Mouse (Mus musculus): ENCODE data around the gene Pcna. TPM values are rescaled to one million over a fixed set of nuclear protein-coding genes. Genes with fewer than 3 reads are reported as not detected.

Pcna gene
- polyA plus RNA-seq, 1 experiment from 2014 or later, result 273 TPM

- peaks cover 29% of the 10 kb centered on the region for H3K4me1 ChIP-seq
- WGBS, result 54% methylated on average over 3 of the region's 3 CpGs
- peak; percentile 76 for DNase-seq (ENCODE audit: low spot score)
These were observed 16.1 kb upstream of the Pcna start for GRCm38 (mm10) chr2:132269217-132269616.

DNA sequence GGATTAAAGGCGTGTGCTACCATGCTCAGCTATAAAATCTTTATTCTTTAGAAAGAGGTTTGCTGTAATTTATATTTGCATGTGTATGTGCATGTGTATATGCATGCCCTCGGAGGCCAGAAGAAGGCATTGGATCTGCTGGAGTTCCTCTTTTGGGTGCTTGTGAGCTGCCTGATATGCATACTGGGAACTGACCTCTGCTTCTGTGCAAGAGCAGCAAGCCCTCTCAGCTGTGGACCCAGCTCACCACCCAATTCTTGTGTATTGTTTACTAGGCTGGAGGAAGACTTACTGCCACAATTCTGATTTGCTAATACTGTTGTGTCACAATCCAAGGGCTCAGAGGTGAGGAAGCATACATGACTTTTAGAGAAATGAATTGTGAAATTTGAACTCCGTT is 13.0 kb upstream of the Pcna start:
- Histone ChIP-seq H3K4me3 (no peak overlapping the region), H3K36me3 (no peaks in the 10 kb centered on the region), H3K9me3 (no peaks in the 10 kb centered on the region), H3K27me3 (ENCODE audit: insufficient read depth, poor library complexity, severe bottlenecking) (no peaks in the 10 kb centered on the region), H3K4me1 (peaks cover 34% of the 10 kb centered on the region), H3K27ac (no peak overlapping the region)
- DNase-seq (ENCODE audit: low spot score), result peak; percentile 68
- whole genome bisulfite sequencing, result 86% methylated on average over 3 of the region's 3 CpGs

More at GRCm38 (mm10) chr2:132269217-132269616, 16.1 kb upstream of the Pcna start:
- Histone ChIP-seq H3K27ac (no peak overlapping the region), H3K36me3 (no peaks in the 10 kb centered on the region), H3K9me3 (no peaks in the 10 kb centered on the region), H3K27me3 (ENCODE audit: insufficient read depth, poor library complexity, severe bottlenecking) (no peaks in the 10 kb centered on the region), H3K4me3 (no peak overlapping the region)

GRCm38 (mm10) chr2:132265196-132265595 is 12.1 kb upstream of the Pcna start:
- Histone ChIP-seq H3K27me3 (ENCODE audit: insufficient read depth, poor library complexity, severe bottlenecking) (no peaks in the 10 kb centered on the region), H3K27ac (no peak overlapping the region), H3K4me1 (peaks cover 28% of the 10 kb centered on the region), H3K9me3 (no peaks in the 10 kb centered on the region), H3K4me3 (no peak overlapping the region), H3K36me3 (no peaks in the 10 kb centered on the region)
- 88% methylated on average over 9 of the region's 9 CpGs for WGBS
- DNase-seq (ENCODE audit: low spot score), result no peak

- Histone ChIP-seq H3K27ac (peak overlapping the region; percentile 96), H3K27me3 (ENCODE audit: insufficient read depth, poor library complexity, severe bottlenecking) (no peaks in the 10 kb centered on the region), H3K4me1 (peaks cover 19% of the 10 kb centered on the region), H3K4me3 (peak overlapping the region; percentile 95), H3K9me3 (no peaks in the 10 kb centered on the region), H3K36me3 (no peaks in the 10 kb centered on the region)
- 18% methylated on average over 6 of the region's 6 CpGs for WGBS
- DNase-seq (ENCODE audit: low spot score), result peak; percentile 66
These were observed 11.2 kb upstream of the Pcna start for GRCm38 (mm10) chr2:132264266-132264710.

- Histone ChIP-seq H3K9me3 (no peaks in the 10 kb centered on the region), H3K4me1 (peaks cover 17% of the 10 kb centered on the region), H3K27ac (peak overlapping the region; percentile 96), H3K36me3 (no peaks in the 10 kb centered on the region), H3K4me3 (peak overlapping the region; percentile 95), H3K27me3 (ENCODE audit: insufficient read depth, poor library complexity, severe bottlenecking) (no peaks in the 10 kb centered on the region)
- DNase-seq (ENCODE audit: low spot score), result peak; percentile 75
- under 1% methylated on average over 47 of the region's 47 CpGs for WGBS
These were observed 10.5 kb upstream of the Pcna start for GRCm38 (mm10) chr2:132263421-132264265.

DNA sequence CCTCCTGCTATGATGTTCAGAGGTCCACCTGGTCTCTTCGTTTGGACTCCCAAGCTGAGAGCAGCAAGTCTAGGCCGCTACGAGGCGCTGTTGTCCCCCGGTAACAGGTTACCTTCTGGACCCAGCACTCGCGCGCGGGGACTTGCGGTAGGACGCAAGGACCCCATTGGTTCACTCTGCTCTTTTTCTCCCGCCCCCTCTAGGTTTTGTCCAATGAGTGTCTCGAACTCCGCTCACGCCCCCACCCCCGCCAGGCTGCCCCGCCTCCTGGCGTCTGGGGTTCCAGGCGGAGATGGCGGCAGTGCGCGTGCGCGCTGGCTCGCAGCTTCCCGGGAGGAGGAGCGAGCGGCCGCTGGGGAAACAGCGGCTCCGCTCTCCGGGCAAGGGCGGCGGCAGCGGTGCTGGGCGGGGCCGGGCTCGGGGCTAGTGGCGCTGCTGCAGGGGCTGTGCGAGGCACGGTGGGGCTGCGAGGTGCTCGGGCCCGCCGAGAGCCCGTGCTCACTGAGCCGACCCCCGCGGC is 9.8 kb upstream of the Pcna start, which contains the start of gene Cds2:
Gene Cds2, plus strand, starts transcription at position 270 of the 520 bp plus-strand sequence.
- under 1% methylated on average over 49 of the region's 49 CpGs for WGBS
- H3K27ac ChIP-seq, result peak within 1 kb of the TSS; percentile 96
- no peaks in the 10 kb centered on the region for H3K9me3 ChIP-seq
- peak within 1 kb of the TSS; percentile 95 for H3K4me3 ChIP-seq
- H3K36me3 ChIP-seq, result no peaks in the 10 kb centered on the region
- H3K27me3 ChIP-seq (ENCODE audit: insufficient read depth, poor library complexity, severe bottlenecking), result no peaks in the 10 kb centered on the region
- DNase-seq (ENCODE audit: low spot score), result peak; percentile 99
- H3K4me1 ChIP-seq, result peaks cover 17% of the 10 kb centered on the region

DNA sequence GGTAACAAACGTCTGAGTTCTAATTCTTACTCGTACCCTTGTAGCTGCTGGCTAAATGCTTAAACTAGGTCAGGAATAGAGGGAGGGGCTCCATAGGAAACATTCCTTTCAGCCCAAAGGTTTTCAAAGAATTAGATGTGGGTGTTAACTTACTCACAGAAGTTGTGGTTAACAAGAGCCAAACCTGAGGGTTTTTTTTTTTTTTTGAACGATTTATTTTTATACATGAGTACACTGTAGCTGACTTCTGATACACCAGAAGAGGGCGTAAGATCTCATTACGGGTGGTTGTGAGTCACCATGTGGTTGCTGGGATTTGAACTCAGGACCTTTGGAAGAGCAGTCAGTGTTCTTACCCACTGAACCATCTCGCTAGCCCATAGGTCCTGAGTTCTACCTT is 9.1 kb upstream of the Pcna start:
- H3K4me3 ChIP-seq, result no peak overlapping the region
- H3K4me1 ChIP-seq, result peaks cover 17% of the 10 kb centered on the region
- DNase-seq (ENCODE audit: low spot score), result no peak
- no peaks in the 10 kb centered on the region for H3K9me3 ChIP-seq
- H3K27me3 ChIP-seq (ENCODE audit: insufficient read depth, poor library complexity, severe bottlenecking), result no peaks in the 10 kb centered on the region
- WGBS, result 69% methylated on average over 6 of the region's 6 CpGs
- H3K36me3 ChIP-seq, result no peaks in the 10 kb centered on the region
- no peak overlapping the region for H3K27ac ChIP-seq

- H3K9me3 ChIP-seq, result no peaks in the 10 kb centered on the region
- H3K27me3 ChIP-seq (ENCODE audit: insufficient read depth, poor library complexity, severe bottlenecking), result no peaks in the 10 kb centered on the region
- WGBS, result 92% methylated on average over 3 of the region's 3 CpGs
- no peak overlapping the region for H3K27ac ChIP-seq
- no peaks in the 10 kb centered on the region for H3K36me3 ChIP-seq
- peaks cover 17% of the 10 kb centered on the region for H3K4me1 ChIP-seq
- no peak overlapping the region for H3K4me3 ChIP-seq
- no peak for DNase-seq (ENCODE audit: low spot score)
These were observed 7.5 kb upstream of the Pcna start for GRCm38 (mm10) chr2:132260601-132261000.

GRCm38 (mm10) chr2:132257350-132258068 is 4.4 kb upstream of the Pcna start:
- H3K27ac ChIP-seq, result no peak overlapping the region
- no peak overlapping the region for H3K4me3 ChIP-seq
- no peaks in the 10 kb centered on the region for H3K9me3 ChIP-seq
- no peaks in the 10 kb centered on the region for H3K27me3 ChIP-seq (ENCODE audit: insufficient read depth, poor library complexity, severe bottlenecking)
- WGBS, result 88% methylated on average over 6 of the region's 6 CpGs
- no peaks in the 10 kb centered on the region for H3K4me1 ChIP-seq
- H3K36me3 ChIP-seq, result no peaks in the 10 kb centered on the region
- DNase-seq (ENCODE audit: low spot score), result no peak

GRCm38 (mm10) chr2:132253603-132254002 is 489 bp upstream of the Pcna start:
- DNase-seq (ENCODE audit: low spot score), result no peak
- WGBS, result 2% methylated on average over 7 of the region's 7 CpGs
- no peaks in the 10 kb centered on the region for H3K9me3 ChIP-seq
- H3K27me3 ChIP-seq (ENCODE audit: insufficient read depth, poor library complexity, severe bottlenecking), result no peaks in the 10 kb centered on the region
- H3K36me3 ChIP-seq, result peaks cover 26% of the 10 kb centered on the region
- peaks cover 3% of the 10 kb centered on the region; the same call in 1 of the 2 replicates for H3K4me1 ChIP-seq
- H3K27ac ChIP-seq, result peak overlapping the region; percentile 91
- peak overlapping the region; percentile 78 for H3K4me3 ChIP-seq

DNA sequence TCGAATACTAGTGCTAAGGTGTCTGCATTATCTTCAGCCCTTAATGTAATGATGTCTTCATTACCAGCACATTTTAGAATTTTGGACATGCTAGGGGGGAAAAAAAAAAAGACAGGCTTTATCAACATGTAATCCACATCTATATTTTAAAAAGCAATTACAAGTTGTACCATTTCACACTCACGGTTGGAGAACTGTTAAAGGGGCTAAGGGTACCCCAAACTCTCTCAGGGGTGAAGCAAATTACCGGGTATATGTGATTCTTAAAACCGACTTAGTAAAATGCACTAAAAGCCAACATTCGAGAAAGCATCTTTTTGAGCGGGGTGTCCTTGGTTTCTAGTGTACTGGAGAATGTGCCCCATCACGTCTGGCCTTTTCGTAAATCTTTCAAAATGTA is 1.2 kb downstream of the Pcna start:
- WGBS, result 12% methylated on average over 8 of the region's 8 CpGs
- no peak for DNase-seq (ENCODE audit: low spot score)
- Histone ChIP-seq H3K36me3 (peaks cover 33% of the 10 kb centered on the region), H3K4me3 (peak overlapping the region; percentile 78), H3K27ac (peak overlapping the region; percentile 91), H3K9me3 (no peaks in the 10 kb centered on the region), H3K4me1 (peaks cover 11% of the 10 kb centered on the region), H3K27me3 (ENCODE audit: insufficient read depth, poor library complexity, severe bottlenecking) (no peaks in the 10 kb centered on the region)

- Histone ChIP-seq H3K4me3 (peak within 1 kb of the TSS; percentile 73), H3K9me3 (no peaks in the 10 kb centered on the region), H3K4me1 (peaks cover 11% of the 10 kb centered on the region), H3K27me3 (ENCODE audit: insufficient read depth, poor library complexity, severe bottlenecking) (no peaks in the 10 kb centered on the region), H3K27ac (peak within 1 kb of the TSS; percentile 91), H3K36me3 (peaks cover 54% of the 10 kb centered on the region)
- WGBS, result 5% methylated on average over 50 of the region's 50 CpGs
- DNase-seq (ENCODE audit: low spot score), result peak; percentile 98
These were observed 5.4 kb downstream of the Pcna start, which contains the start of gene Tmem230 for GRCm38 (mm10) chr2:132247539-132248313. Gene Tmem230, minus strand, starts transcription at chr2:132247807.

Data from heart, embryonic 10.5 days (tissue).